Mouse (Mus musculus) naive thymus-derived CD4-positive, alpha-beta T cell, adult 5 months (primary cell): ENCODE measurements around the gene Gm20821. TPM values are rescaled to one million over a fixed set of nuclear protein-coding genes. Genes with fewer than 3 reads are reported as not detected.

Experiments
- polyA plus RNA-seq: library from polyadenylated mRNA; unstranded; fragments of 100-300 nt; shearing (Covaris generic); gene quantifications from one replicate; pipeline ENCODE4 v1.2.1, GENCODE M21; 2017

The Gm20821 gene
- not detected for polyA plus RNA-seq

DNA sequence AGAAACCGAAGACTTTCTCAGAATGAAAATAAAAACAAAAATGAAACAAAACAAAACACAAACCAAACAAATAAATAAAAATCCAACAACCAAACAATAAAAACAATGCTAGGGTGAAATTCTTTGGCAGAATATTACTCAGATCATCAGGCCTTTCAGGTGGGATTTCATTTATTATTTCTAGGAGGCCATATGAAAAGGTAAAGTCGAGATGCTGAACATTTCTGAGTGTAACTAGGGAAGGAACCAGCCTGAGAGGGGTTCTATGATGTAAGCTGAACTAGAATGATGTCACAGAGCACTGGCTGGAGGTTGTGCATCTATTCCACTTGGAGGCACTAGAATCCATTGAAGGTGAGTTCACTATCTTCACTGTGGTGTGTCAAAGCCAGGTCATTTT lies at the start of gene Gm20821:
Gene Gm20821 (plus strand): TSS at position 301 of the 400 bp plus-strand sequence.

